In the genomic region with DNA sequence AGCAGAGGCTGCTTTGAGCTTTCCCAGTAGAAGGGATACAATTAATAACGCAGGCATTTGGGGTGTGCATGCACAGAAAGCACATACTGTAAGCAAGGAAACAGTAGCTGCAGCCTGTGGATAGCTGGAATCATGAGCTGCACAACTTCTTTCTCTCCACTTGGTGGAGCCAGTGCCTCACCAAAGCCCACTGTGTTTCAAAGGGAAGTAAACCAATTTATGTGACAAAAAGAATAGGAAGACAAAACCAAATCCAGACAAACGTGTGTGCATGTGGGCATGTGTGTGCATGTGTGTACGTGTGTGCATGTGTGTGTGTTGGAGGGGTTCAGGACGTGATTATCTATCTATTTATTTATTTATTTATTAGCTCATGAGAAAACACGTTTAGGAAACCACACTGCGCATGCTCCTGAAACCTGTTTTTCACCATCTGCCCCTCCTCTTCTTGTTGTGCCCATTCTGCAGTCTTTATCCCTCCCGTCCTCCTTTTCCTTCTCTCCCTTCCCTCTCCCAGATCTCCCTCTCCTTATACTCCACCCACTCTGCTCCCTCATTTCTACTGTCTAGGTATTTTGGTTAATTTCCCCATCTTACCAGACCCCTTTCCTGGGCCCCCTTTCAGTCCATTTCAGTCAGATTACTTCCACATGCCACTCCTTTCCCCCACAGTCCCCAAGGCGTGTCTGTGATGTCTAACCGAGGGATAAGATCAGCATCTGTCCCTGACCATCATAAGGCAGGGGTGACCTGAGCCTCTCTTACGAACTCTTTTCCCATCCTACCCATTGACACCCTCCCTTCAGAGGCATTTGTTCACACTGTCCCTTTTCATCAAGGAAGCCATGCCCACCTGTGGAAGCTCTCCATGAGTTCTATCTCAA, we compare ENCODE assay signal across 7 mouse cellular contexts.
DNase-seq lines count a peak whose midpoint lies in the region; ATAC-seq and TF ChIP-seq lines count a peak whose summit lies in the region.

No protein-coding gene starts in this region.

- no peak overlapping the region for H3K4me3 ChIP-seq in lung, embryonic 14.5 days (ENCODE audit: low read depth, low read length)

- peak; percentile 93 for TF ChIP-seq CTCF in lung, embryonic 14.5 days (IDR thresholded peaks at IDR 0.05; ENCODE audit: low read depth)

- H3K27me3 ChIP-seq in lung, embryonic 14.5 days (ENCODE audit: insufficient read depth, low read length), result no peaks in the 10 kb centered on the region
- no peaks in the 10 kb centered on the region for H3K27me3 ChIP-seq in splenic B cell, adult 2 months (ENCODE audit: control insufficient read depth, insufficient read depth, low read length, poor library complexity, severe bottlenecking)

- no peak overlapping the region for H3K4me2 ChIP-seq in lung, embryonic 14.5 days

- no peak overlapping the region for H3K27ac ChIP-seq in lung, embryonic 14.5 days (ENCODE audit: low read depth)

- WGBS in lung, embryonic 14.5 days, result 50% methylated on average over 10 of the region's 10 CpGs

- no peaks in the 10 kb centered on the region for H3K9me3 ChIP-seq in lung, embryonic 14.5 days (ENCODE audit: low read depth, low read length)

- H3K9ac ChIP-seq in lung, embryonic 14.5 days, result no peak overlapping the region

- DNase-seq in right cerebral cortex, postnatal 10 days (ENCODE audit: low spot score in 2 of 2), result peak; percentile 70 to 73
- DNase-seq in right cerebral cortex, adult 18-20 months, result no peak
- peak; percentile 56 for DNase-seq in R1 (ENCODE audit: low read depth, low spot score)
- peak; percentile 67 for DNase-seq in cerebellum, adult 9-10 months
- peak; percentile 33 for DNase-seq in heart, adult 8-10 months (ENCODE audit: low spot score)
- peak; percentile 83 for DNase-seq in lung, embryonic 14.5 days
- peak; percentile 44 for DNase-seq in splenic B cell, adult 2 months (ENCODE audit: low read depth, low spot score)

- no peak for ATAC-seq in lung, embryonic 14.5 days (ENCODE audit: insufficient read depth)

- no peaks in the 10 kb centered on the region for H3K4me1 ChIP-seq in lung, embryonic 14.5 days (ENCODE audit: insufficient read depth)

- H3K36me3 ChIP-seq in lung, embryonic 14.5 days (ENCODE audit: insufficient read depth), result 0 out of 2 replicates have a peak, but pooled peaks cover under 1% of the 10 kb centered on the region
- H3K36me3 ChIP-seq in splenic B cell, adult 2 months (ENCODE audit: control insufficient read depth, insufficient read depth, low read length, poor library complexity, severe bottlenecking), result no peaks in the 10 kb centered on the region
